Mouse (Mus musculus) adrenal gland, adult 8-10 months (tissue): ENCODE measurements around the gene Prcd. TPM values are rescaled to one million over a fixed set of nuclear protein-coding genes. Genes with fewer than 3 reads are reported as not detected.
A peak's percentile ranks its signal among the peaks of the same experiment; 100 is the strongest.
"Not testable (repeated sequence)": the region's sequence is repeated elsewhere in the genome, so short reads cannot be mapped to it uniquely, and the experiment has no call there.

Experiments
- DNase-seq: peaks from one replicate; pipeline ENCODE4 v3.0.0; 2022
- total RNA-seq, 4 experiments: library from RNA; stranded (reverse); gene quantifications; 2 replicates each; pipeline ENCODE4 v1.2.4; 2022

The Prcd gene
- total RNA-seq, 4 experiments from 2014 or later, result 16.6 to 27.2 (median 22.8) TPM

GRCm38 (mm10) chr11:116626299-116627071 is 26.8 kb upstream of the Prcd start, which contains the start of gene Rhbdf2:
TSS of gene Rhbdf2 (minus strand) at chr11:116627019.
- no peak for DNase-seq

GRCm38 (mm10) chr11:116627072-116628020 is 26.0 kb upstream of the Prcd start:
- no peak for DNase-seq

GRCm38 (mm10) chr11:116628712-116629111 is 24.6 kb upstream of the Prcd start:
- DNase-seq, result peak; percentile 79

GRCm38 (mm10) chr11:116629472-116629871 is 23.9 kb upstream of the Prcd start:
- no peak for DNase-seq

DNA sequence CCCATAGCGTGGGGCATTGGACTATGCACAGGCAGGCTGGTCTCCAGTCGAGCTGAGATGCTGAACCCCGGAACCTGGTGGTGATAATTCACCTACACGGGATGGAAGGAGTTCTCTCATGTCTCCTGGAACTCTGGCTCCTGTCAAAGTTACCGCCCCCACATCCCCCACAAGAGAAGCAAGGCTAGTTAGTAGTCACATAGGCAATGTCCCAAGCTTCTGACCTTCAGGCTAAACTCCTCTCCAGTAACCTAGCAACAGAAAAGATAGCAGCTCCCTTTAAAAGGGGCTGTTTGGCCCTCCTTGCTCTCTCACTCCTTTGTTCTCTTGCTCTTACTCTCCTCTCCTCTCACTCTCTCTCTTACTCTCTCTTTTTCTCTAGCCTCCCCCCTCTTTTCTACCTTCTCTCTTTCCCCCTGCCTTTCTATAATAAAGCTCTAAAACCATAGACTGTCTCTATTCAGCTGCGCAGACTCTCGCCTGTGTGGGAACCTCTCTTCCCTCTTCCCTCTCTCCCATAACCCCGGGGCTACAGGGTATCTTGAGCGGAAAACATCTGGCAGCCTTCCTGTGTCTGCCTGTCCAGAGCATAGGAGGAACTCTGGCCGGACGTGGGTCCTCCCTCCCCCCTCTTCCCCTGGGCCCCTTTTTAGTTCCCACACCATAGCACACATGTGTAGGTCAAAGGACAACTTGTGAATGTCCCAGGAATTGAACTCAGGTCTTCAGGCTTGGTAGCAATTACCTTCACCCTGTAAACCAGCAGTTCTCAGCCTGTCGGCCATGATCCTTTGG is 23.0 kb upstream of the Prcd start:
- DNase-seq, result no peak

DNA sequence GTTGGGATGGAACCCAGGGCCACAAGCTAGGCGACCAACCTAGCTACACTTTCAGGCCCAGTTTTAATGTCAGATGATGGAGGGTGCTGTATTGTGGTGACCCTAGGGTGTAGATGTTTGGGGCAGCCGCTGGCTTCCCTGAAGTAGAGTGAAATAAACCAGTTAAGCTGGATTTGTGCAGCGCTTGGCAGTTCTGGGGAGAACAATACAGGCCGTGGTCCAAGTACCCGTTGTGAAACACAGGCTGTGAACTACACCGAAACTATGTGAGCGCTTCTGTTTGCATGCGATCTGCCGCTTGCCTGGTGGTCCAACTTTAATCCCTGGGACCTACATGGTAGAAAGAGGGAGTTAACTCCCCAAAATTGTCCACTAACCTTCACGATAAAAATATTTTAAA is 20.4 kb upstream of the Prcd start:
- DNase-seq, result no peak

DNA sequence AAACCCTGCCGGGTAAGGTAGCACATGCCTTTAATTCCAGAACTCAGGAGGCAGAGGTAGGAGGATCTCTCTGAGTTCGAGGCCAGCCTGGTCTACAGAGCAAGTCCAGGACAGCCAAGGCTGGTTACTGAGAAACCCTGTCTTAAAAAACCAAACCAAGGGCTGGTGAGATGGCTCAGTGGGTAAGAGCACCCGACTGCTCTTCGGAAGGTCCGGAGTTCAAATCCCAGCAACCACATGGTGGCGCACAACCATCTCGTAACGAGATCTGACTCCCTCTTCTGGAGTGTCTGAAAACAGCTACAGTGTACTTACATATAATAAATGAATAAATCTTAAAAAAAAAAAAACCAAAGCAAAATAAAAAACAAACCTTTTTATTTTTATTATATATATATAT is 16.7 kb upstream of the Prcd start:
- not testable (repeated sequence) for DNase-seq

- no peak for DNase-seq
Observed at GRCm38 (mm10) chr11:116641168-116641567, 12.2 kb upstream of the Prcd start.

DNA sequence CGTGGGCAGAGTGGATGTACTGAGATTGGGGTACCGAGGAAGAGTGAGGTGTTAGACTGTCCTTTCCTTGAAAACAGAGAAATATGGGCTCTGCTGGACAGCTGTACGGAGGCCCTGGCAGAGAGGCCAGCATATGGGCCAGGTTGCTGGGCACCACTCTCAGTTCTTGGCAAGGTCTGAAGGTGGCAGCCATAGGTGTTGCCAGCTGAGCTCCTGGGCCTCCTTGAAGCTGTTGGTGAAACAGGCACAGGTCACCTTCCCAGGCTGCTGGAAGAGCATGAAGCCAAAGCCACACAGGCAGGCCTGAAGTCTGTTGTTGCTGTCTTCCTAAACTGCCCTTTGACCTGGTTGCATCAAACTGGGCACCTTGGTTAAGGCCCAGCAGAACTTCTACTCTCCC is 11.6 kb upstream of the Prcd start:
- no peak for DNase-seq

DNA sequence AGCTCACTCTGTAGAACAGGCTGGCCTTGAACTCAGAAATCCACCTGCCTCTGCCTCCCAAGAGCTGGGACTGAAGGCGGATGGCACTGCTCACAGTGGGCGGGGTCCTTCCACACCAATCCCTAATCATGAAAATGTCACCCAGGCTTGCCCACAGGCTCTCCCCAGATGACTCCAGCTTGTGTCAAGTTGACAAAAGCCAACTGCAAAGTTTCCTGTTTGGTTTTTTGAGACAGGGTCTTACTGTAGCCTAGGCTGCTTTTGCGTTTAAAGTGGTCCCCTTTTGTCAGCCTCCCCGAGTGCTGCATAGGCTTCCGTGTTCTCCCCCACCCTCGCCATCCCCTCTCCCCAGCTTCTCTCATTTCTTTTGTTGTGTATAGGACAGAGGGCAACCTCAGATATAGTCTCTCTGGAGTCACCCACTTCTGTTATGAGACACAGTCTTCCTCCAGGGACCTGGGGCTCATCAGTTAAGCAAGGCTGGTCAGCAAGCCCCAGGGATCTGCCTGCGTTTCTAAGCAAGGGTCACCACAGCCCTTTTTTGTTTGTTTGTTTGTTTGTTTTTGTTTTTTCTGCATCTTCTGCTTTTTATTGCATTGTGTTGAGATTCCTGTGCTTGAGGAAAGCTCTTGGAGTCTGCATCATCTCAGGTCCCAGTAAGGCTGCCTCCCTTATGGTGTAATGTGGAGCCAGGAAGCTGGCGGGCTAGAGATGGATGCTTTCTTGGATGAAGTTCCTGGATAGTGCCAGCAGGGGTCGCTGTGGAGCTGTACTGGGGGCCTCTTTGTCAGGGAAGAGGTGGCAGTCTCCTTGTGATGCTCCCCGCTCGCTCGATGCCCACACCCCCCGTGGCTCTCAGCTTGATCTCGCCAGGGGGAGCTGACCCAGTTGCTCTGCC is 10.4 kb upstream of the Prcd start:
- DNase-seq, result peak; percentile 82

DNA sequence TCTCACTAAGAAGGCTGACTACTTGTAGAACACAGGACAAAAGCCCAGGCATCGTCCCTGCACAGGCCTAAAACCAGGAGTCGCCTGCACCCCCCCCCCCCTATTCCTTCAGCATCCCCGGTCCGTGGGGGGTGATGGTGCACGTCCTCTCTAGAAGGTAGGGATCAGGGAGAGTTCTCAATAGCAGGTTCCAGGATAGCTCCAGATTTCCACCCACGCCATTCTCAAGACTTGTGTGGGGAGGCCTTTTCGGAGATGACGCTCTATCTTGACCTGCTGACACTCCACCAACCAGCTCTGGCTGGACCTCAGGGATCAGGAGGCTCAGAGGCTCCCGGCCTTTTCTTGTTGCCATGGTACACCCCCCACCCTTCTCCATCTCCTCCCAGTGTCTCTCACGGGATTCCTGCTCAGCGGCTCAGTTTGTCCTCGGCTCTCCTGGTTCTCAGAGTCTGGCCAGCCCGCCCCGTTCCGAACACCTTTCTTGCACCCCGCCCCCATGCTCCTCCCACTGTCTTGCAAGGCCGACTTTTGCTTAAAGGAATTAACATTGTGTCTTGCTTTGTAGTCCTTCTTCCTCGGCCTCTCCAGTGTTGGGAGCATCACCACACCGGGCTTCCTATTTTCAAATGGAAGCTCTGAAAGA is 9.6 kb upstream of the Prcd start:
- DNase-seq, result no peak

GRCm38 (mm10) chr11:116644225-116645112 is 8.9 kb upstream of the Prcd start:
- no peak for DNase-seq

GRCm38 (mm10) chr11:116645446-116646110 is 7.8 kb upstream of the Prcd start:
- DNase-seq, result no peak

DNA sequence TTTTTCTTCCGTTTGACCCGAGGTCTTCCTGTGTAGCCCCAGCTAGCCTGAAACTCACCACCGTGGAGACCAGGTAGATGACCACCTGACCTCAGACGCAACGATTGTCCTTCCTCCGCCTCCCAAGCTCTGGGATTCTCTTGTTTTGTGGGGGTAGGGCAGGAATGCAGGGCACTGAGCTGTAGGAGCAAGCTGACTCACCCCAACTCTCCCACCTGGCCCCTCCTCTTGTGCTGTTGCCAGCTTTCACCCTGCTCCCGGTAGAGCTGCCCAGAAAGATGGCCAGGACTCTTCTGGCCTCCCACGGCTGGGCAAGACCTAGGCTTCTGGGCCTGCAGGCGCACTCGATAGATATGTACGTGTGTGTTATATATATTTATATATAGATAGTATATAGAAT is 7.2 kb upstream of the Prcd start:
- no peak for DNase-seq

DNA sequence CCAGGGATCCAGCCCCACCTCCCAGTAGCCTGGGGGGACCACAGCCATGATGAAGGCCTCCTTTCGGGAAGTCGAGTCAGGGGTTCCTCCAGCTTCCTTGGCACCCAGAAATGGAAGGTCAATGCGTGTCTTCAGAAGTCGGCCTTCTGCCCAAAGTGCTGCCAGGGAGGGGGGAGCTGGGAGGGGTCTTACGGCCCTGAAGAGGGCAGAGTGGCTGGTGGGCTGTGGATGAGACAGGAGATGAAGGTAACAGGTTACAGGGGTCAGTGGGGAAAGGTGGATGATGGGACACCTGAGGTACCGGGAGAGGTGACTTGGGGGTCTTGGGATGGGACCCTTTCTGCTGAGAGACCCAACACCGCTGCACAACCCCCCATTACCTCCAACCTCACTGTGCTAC is 6.6 kb upstream of the Prcd start:
- no peak for DNase-seq

- DNase-seq, result no peak
Observed at GRCm38 (mm10) chr11:116647340-116647991, 5.9 kb upstream of the Prcd start.

DNA sequence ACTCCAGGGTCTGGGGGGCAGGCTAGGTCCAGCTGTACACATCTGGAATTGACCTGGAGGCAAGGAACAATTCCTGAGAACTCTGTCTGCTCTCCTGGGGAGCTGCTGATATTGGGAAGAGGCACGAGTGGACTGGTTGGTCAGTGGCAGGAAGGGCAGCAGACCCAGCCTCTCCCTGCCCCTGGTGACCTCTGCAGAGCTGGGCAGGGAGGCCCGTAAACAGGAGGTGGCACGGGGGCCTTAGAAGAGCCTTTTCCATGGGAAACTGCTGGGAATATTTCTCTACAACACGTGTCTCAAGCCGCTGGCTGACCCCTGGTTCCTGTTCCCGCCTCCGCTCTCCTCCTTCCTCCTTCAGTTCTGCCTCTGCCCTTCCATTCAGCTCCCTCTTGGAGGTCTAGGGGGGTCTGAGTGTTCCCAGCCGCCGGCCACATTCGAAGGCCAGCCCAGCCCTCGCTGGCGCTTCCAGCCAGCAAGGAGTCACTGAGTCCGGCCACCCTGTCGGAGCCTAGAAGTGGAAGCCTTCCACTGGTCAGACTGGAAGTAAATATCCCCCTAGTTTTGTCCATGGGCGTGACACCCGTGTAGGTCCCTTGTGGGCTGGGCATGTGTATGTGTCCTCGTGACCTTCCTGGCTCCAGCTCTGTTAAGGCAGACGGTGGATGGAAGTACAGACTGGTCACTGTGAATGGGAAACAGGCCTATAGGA is 5.0 kb upstream of the Prcd start:
- DNase-seq, result no peak

- no peak for DNase-seq
Observed at GRCm38 (mm10) chr11:116648976-116649375, 4.4 kb upstream of the Prcd start.
